Mouse (Mus musculus) 3134 (cell line): ENCODE results near the gene Cyp2b19.
"Not testable (repeated sequence)": the region's sequence is repeated elsewhere in the genome, so short reads cannot be mapped to it uniquely, and the experiment has no call there.

Experiments used
- DNase-seq: peaks from one replicate; pipeline ENCODE4 v3.0.0-alpha.2; 2011; ENCODE audit warnings: low spot score; ENCODE audit not compliant: insufficient read length; ENCODE audit errors: extremely low read depth

The Cyp2b19 gene

DNA sequence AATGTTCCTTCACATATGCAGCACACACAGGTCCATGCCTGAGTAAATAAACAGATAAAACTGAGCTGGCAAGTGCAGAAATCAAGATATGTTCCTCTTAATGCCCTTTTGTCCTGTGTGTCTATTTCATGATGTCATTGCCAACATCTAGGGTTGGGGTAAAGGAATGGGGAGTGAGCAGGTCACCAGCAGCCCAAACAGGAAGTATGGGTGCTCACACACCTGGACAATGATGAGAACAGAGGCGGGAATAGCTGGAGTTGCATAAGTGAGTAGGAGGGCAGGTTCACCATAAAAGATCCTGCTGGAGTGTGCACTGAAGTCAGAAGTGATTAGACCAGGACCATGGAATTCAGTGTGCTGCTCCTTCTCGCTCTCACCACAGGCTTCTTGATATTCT, at the start of gene Cyp2b19:
Cyp2b19 (plus strand) TSS at position 301 of the 400 bp plus-strand sequence.
- DNase-seq = no peak

DNA sequence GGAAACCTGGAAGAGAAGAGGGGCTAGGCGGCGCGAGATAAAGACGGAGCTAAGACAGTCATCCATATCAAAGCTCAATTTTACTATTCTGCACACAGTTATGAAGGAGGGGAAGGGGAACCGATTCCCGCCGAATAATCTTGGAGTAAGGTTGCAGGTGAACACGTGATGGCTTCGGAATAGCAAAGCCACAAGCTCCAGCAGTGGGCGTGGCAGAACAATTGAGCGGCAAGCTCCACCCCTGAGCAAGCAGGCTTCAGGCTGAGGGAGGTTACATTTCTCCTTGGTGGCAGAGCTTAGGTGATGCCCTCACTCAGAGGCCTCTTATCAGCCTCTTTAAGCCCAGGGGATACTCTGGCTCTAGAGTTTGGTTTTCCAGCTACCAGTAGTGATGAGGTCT, 45.9 kb upstream of the Cyp2b19 start:
- DNase-seq = no peak

DNA sequence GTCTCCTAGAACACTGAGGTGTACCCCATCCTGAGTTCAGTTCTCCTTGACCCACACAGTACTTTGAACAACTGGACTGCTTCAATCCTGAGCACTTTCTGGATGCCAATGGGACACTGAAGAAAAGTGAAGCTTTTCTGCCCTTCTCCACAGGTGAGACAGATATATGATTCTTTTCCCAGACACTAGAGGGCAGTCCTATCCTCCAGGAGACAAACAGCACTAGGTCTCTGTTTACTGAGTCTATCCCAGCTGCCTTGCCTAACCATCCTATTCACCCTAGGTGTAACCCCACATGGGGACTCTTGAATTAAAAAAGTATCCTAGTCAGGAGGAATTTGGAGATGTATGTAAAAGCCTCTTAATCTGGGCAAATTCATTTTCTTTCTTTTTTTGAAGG, 18.0 kb upstream of the Cyp2b19 start:
- no peak for DNase-seq

DNA sequence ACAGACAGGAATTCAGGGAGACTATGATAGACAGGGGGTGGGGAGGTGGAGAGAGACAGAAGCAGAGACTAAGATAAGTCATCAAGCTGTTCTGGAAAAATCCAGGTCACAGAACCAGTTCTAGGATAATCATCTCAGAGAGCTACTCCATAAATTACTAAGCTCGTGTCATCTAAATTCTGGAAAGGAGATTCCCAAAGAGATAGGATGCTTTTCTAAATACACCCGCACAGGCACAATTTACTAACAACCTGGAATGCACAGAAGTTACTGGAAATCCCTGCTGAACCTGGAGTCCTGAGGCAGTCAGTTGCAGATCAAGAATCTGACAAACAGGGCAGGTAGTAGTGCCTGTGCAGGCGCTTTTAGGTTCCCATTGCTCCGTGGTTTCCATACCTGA, 13.0 kb upstream of the Cyp2b19 start:
- no peak for DNase-seq

DNA sequence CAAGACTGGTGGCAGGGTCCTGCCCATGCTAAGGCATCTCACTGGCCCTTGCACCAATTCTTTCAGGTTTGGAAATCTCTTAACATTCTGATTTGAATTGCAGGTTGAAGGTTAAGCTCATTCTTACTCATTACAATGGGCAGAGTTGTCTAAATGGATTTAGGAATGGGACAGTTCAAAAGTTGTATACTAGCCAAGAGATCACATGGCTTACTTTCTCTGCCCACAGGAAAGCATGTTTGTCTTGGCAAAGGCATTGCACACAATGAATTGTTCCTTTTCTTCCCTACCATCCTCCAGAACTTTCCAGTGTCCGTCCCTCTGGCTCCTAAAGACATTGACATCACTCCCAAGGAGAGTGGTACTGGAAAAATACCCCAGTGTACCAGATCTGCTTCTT, 11.5 kb upstream of the Cyp2b19 start:
- DNase-seq = no peak

DNA sequence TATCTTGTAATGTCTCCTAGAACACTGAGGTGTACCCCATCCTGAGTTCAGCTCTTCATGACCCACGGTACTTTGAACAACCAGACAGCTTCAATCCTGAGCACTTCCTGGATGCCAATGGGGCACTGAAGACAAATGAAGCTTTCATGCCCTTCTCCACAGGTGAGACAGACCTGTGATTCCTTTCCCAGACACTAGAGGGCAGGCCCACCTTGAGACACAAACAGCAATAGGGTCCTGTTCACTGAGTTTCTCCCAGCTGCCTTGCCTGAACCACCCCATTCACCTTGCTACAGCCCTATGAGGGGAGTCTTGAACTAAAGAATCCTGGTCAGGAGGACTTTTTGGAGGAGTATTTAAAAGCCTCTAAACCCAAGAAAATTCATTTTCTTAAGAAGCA, 10.1 kb downstream of the Cyp2b19 start:
- DNase-seq = no peak

DNA sequence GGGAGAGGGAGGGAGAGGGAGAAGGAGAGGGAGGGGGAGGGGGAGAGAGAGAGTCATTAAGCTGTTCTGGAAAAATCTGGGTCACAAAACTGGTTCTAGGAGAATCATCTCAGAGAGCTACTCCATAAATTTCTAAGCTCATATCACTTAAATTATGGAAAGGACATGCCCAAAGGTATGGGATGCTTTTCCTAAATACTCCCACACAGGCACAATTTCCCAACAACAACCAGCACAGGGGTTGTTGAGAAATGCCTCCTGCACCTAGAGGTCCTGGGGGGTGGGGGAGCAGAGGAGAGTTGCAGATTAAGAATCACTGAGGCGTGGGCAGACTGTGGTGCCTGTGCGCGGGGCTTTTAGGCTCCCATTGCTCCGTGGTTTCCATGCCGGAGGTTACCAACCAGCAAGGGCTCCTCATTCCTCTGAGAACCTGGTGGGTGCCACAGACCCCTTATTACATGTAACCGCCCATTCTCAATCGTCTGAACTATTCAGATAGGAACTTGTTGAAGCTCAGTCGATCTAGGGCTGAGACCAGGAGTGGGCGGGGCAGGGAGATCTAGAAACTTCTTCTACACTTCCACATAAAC, 13.0 kb downstream of the Cyp2b19 start:
- no peak for DNase-seq

DNA sequence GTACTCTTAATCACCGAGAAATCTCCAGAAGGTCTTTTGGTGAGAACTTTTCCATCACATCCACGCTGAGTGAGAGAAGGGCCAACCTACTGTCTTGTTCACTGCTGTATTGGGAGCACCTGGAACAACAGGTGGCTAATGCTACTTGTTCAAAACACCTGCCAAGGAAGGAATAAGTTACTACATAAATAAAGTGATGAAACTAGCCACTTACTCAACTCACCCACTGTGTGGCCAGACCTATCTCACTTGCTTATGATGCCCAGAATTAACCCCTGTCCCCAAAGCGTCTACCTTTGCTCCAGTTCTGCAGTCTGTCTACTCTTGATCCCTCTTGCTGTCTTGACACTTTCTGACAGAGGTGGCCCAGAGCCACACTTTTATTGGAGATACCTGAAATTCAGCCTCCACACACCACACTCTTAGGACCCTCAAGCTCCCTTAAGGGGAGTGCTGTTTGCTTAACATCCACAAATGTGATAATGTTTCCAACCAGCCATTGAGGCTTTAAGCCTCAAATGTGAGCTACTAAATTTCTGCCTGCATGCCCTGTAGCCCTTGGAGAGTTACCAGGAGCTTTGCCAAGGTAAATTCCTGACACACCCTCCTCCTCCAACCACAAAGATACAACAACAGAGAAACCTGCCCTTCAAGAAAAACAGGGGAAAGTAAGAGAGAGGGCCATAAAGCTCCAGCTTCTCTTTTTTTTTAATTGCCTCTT, 16.1 kb downstream of the Cyp2b19 start:
- DNase-seq = no peak

DNA sequence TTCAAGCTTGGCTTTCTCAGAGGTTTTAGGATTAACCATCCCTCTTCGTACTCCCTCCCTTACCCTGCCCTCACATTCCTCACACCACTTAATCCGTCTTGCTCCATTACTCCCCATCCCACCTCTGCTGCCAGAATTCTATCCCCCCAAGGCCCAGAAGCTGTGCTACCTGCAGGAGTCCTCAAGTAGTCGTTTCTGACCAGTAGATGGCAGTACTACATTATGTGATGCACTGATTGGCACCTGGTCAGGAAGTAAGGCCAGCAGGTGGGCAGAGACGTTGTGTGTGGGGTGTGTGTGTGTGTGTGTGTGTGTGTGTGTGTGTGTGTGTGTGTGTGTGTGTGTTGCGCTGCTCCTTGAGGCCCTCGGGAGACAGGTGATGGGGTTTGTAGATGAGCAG, 18.9 kb downstream of the Cyp2b19 start:
- DNase-seq = no peak

DNA sequence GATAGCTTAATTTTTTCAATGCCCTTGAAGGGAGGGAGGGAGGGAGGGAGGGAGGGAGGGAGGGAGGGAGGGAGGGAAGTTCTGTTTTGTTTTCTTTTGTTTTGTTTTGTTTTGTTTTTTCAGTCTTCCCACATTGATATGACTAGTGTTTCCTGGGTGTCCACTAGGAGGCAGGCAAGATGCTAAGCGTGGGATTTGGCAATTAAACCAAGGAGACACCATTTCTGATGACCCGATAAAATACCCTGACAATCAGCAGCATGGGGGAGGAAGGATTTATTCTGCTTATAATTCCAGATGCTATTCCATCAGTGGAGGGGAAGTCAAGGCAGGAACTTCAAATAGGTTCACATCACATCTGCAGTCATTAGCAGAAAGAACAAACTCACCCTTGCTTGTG, 20.9 kb downstream of the Cyp2b19 start:
- no peak for DNase-seq

DNA sequence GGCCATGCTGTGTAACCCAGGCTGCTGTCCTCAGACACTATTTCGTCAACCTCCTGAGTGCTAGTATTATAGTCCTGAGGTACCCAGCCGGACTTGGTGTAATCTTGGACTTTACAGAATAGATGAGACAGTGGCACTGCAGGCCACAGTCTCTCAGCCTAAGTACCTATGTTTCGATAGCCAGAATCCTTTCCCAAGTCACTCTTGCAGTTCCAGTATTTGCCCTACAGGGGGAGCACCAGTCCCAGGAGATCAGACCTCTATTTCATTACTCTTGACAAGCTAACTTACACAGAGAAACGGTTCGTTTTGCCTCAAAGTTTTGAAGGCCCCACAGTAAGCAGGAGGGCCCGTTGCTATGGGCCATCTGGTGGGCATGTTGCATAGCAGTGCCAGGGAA, 21.5 kb downstream of the Cyp2b19 start:
- DNase-seq = no peak

DNA sequence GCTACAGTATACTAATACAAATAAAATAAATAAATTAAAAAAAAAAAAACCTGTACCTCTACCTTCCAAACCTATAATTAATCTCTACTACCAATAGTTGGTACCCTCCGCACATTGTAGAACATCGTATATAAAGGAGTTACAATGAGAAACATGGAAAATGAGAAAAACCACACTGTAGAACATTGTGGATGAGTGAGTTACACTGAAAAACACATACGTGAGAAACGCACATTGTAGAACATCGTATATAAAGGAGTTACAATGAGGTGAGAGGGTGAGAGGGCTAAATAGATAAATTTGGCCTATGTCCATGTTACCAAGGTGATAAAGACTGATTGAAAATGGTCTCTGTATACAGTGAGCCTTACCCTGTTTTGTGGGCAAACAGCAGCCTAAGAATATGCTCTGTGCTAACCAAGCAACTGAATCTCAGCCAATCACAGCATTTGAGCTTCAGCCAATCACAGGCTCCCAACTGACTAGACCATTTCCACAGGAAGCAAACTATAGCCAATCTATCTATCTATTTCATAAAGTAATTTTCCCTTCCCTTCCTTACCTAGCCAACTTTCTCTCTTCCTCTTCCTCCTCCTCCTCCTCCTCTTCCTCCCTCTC, 23.0 kb downstream of the Cyp2b19 start:
- DNase-seq = no peak

DNA sequence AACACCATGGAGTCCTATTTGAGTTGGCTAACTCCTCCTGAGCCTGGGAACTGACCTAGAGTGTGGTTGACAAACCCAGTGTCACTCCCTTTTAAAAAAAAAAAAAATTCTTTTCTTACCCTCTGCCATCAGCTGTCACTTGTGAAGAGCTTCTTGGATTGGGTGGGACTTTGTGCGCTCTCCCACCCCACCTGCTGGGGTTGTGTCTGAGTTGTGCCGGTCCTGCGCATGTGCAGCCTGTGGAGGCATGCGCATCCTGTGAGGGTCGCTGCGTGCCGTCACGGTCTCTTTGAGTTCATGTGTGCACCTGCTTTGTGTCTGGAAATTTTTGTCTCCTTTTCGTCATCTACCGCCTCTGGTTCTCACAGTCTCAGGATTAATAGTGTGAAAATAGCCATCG, 23.6 kb downstream of the Cyp2b19 start:
- no peak for DNase-seq

DNA sequence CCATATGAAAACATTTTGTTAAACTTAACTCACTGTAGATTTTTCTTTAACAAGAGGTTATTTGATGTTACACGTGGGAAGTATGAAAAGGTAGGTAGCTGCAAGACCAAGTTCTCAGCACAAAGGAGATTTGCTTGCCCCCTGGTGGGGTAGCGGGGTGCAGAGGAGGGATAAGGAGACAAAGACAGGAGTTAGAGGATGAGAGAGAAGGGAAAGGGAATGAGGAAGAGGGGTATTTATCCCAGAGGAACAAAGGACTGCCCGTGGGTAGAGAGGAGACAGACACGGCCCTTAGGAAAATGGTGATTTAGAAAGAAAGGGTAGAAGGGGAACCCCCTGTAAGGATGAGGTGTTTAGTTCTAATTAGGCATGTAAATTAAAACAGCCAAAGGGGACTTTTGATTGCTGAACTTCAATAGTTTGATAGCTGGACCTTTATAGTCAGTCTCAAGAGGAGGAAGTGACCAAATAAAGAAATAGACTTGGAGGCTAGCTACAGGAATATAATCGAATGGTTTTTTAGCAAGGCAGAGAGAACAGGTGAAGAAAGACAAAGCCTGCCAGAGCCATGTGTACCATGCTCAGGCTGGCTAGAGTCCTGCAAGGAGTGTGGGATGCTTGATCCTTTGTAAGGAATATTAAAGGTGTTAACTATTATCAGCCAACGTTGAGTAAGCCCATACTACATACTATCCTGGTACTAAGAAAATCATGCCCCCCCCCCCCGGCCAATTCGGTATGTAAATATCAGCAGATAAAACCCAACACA, 24.2 kb downstream of the Cyp2b19 start:
- no peak for DNase-seq

DNA sequence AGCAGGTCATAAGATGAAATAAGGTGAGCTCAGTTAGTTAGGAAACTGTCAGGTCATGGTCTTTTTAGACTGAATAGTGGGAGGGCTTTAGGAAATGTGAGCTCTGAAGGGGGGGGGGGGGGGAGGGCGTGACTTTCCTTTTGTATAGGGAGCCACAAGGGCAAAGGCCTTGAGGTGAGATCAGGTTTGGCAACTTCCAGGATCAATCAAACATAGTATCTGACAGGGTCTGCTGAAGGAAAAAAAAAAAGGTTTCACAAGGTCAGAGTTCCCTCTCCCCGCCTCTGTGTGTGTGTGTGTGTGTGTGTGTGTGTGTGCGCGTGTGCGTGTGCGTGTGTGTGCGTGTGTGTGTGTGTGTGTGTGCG, 24.8 kb downstream of the Cyp2b19 start:
- DNase-seq = no peak

DNA sequence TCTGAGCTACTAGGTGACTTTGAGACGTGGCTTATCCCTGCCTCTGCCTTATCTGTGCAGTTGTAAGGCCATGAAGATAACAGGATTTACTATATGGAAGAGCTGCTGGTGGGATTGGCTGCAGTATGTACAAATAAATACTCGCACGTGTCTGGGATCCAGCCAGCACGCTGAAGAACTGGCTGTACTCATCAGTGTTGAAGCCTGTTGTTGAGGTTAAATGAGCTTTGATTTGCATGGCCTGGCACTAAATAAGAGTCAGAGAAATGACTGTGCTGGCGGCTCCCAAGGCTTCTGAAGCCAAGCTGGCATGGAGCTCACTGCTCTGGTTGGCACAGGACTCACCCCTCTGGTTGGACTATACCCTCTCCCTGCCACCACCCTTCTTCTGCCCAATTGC, 26.2 kb downstream of the Cyp2b19 start:
- DNase-seq = no peak

DNA sequence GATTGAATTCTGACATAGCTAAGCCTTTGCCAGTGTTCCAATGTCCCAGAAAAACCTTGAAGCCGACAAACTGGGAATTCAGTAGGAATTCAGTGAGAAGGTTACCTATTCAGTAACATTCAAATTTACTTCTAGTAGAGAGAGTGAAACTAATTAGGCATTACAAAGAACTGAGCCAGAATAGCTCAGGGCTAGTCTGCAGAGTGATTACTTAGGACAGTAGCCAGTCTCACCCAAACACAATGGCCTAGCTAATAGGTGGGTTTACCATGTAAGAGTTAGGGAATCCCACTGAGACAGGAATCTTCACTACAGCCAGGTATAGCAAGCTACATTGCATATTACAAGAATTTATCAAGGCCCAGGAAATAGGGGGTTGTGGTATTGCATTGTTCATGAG, 29.1 kb downstream of the Cyp2b19 start:
- not testable (repeated sequence) for DNase-seq

DNA sequence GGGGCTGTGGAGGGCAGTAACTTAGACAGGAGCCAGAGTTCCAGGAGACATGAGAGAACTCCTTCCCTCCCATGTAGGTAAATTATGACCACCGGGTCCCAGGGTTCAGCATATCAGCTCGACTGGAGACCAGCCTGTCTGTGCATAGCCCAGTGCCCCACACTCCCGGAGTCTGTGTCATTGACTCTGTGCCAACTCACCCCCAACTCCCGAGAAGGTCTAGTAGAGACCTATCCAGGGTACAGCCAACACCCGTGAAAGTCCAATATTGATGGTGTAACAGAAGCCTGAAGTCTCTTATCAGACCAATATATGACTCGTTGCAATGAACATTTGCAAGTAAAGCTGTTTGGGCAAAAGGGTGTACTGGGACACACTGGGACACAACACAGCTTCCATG, 33.0 kb downstream of the Cyp2b19 start:
- no peak for DNase-seq

DNA sequence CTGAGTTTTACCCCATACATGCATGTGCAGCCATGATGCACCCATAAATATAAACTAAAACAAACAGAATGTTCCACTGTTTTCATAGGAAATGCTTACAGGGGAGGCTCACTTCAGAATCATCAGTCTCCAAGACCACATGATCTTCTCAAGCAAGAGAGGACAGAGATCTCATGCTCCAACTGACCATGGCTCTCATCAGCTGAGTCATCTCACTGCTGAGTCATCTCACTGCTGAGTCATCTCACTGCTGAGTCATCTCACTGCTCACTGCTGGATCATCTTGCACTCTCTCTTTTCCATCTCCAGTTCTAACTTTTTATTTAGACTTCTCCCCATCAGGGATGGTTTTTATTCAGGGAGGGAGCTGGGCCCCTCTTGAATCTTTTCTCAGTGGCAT, 43.2 kb downstream of the Cyp2b19 start:
- peak; percentile 10 for DNase-seq

DNA sequence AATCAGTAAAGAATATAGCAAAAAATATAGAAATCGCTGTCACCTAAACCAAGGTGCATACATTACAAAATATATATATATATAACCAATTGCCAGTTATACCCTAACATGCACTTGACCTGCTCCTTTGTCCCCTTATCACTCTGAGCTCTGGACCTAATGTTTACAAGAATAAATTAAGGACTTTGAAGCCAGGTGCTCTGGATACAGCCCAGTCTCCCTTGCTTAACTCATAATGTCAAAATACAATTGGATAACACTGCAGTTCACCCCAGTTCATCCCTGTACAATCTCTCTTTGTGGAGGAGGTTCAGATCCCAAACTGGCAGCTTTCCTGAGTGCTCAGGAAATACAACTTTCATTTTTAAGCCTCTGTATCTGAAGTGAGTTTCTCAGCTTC, 44.1 kb downstream of the Cyp2b19 start:
- no peak for DNase-seq

DNA sequence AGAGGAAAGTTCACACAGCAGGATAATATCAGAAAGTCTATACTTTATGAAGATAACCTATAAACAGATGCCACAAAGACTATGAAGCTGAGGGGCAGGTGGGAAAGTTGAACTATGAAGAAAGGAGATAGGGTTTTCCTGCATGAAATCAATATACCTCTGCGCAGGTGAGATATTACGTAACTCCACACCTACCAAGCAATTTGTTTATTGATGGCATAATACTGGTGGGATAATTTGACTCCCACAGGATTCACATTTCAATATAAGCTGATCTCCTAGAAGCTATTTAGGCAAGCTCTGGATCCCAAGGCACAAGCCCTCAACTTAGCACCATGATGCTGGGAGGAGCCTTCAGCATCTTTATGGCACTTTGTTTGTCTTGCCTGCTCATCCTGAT, 51.6 kb downstream of the Cyp2b19 start, which contains the start of gene Cyp2g1:
Cyp2g1 (plus strand) TSS at position 301 of the 400 bp plus-strand sequence.
- DNase-seq = no peak
